Comparison of ENCODE assay signal across 8 mouse cellular contexts in the genomic region with DNA sequence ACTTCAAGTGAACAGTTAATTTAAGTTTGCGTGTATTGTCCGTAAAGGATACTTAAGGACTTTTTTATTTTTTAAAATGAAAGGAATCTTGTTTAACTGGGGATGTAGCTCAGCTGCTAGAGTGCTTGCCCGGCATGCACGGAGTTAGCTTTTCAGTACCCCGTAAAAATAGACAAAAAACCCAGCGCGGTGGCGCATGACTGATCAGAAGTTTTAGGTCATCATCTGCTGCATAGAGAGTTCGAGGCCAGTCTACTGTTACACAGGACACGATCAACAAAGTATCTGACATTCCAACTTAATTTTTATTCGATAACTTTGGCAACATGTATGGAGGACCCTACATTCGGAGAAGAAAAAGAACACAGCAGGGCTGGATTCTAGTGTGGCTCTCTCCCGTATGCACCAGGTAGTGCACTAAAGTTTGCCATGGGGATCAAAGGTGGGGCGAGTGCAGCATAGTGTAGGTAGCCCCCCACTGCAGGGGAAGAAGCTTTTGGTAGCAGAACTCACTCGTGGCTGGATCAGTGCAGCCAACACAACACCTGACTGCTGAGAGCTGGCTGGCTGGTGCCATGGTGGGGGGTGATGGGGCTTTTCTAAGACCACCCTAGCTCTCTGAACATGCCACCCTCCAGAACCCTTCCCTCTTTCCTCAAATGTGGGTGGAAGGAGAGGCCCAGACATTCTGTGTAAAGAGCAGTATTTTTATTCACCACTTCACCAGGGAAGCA. TPM values are rescaled to one million over a fixed set of nuclear protein-coding genes. Genes with fewer than 3 reads are reported as not detected.
DNase-seq lines count a peak whose midpoint lies in the region; ATAC-seq and TF ChIP-seq lines count a peak whose summit lies in the region.

No protein-coding gene starts in this region.

- no peaks in the 10 kb centered on the region for H3K36me3 ChIP-seq in C2C12 (ENCODE audit: control insufficient read depth, insufficient read depth)
- peaks cover 29% of the 10 kb centered on the region for H3K36me3 ChIP-seq in forebrain, embryonic 14.5 days (ENCODE audit: control insufficient read depth, insufficient read depth, low read length)
- H3K36me3 ChIP-seq in limb, embryonic 13.5 days, result peaks cover 29% of the 10 kb centered on the region
- peaks cover 8% of the 10 kb centered on the region for H3K36me3 ChIP-seq in splenic B cell, adult 2 months (ENCODE audit: control insufficient read depth, insufficient read depth, low read length, poor library complexity, severe bottlenecking)

- no peaks in the 10 kb centered on the region for H3K79me3 ChIP-seq in C2C12 (ENCODE audit: low read depth)

- WGBS in forebrain, embryonic 14.5 days, result 32% methylated on average over 15 of the region's 15 CpGs
- WGBS in limb, embryonic 13.5 days, result 32% methylated on average over 15 of the region's 15 CpGs

- peak overlapping the region; percentile 58 for H3ac ChIP-seq in C2C12 (ENCODE audit: control insufficient read depth, insufficient read length, low read depth)

- H3K4me2 ChIP-seq in forebrain, embryonic 14.5 days (ENCODE audit: low read length), result peak overlapping the region; percentile 75
- H3K4me2 ChIP-seq in limb, embryonic 13.5 days (replicated peaks), result peak overlapping the region; percentile 94

- ATAC-seq in forebrain, embryonic 14.5 days, result peak; percentile 15
- no peak for ATAC-seq in limb, embryonic 13.5 days (ENCODE audit: low FRiP score, low read depth)

- no peaks in the 10 kb centered on the region for H3K27me3 ChIP-seq in C2C12 (ENCODE audit: control insufficient read depth, insufficient read depth, insufficient read length)
- no peaks in the 10 kb centered on the region for H3K27me3 ChIP-seq in forebrain, embryonic 14.5 days (replicated peaks; ENCODE audit: control insufficient read depth, insufficient read depth, low read length)
- no peaks in the 10 kb centered on the region for H3K27me3 ChIP-seq in limb, embryonic 13.5 days
- H3K27me3 ChIP-seq in splenic B cell, adult 2 months (ENCODE audit: control insufficient read depth, insufficient read depth, low read length, poor library complexity, severe bottlenecking), result no peaks in the 10 kb centered on the region

- H3K9me3 ChIP-seq in forebrain, embryonic 14.5 days (replicated peaks; ENCODE audit: control insufficient read depth, low read length), result no peaks in the 10 kb centered on the region
- no peaks in the 10 kb centered on the region for H3K9me3 ChIP-seq in limb, embryonic 13.5 days

- no peak for TF ChIP-seq CTCF in C2C12 (IDR thresholded peaks at IDR 0.05; ENCODE audit: control insufficient read depth, insufficient read depth, insufficient read length)

- H3K27ac ChIP-seq in forebrain, embryonic 14.5 days (ENCODE audit: low read depth, low read length), result peak overlapping the region; percentile 75
- peak overlapping the region; percentile 56 for H3K27ac ChIP-seq in limb, embryonic 13.5 days

- peak; percentile 22 for DNase-seq in adrenal gland, postnatal 14 days
- DNase-seq in adrenal gland, postnatal 25 days, result no peak
- DNase-seq in forebrain, embryonic 14.5 days (ENCODE audit: low spot score), result no peak
- peak; percentile 34 for DNase-seq in splenic B cell, adult 2 months (ENCODE audit: low read depth, low spot score)
- no peak for DNase-seq in right cerebral cortex, postnatal 25 days
- no peak for DNase-seq in natural killer cell, adult 2 months (ENCODE audit: low spot score in 2 of 2)

- H3K4me3 ChIP-seq in C2C12 (ENCODE audit: insufficient read depth, poor library complexity, severe bottlenecking), result peak overlapping the region; percentile 53
- peak overlapping the region; percentile 59 for H3K4me3 ChIP-seq in forebrain, embryonic 14.5 days (ENCODE audit: low read depth, low read length)
- H3K4me3 ChIP-seq in limb, embryonic 13.5 days, result peak overlapping the region; percentile 72

- H3K79me2 ChIP-seq in C2C12 (ENCODE audit: control insufficient read depth, insufficient read depth), result peaks cover 13% of the 10 kb centered on the region

- peaks cover 11% of the 10 kb centered on the region for H3K4me1 ChIP-seq in forebrain, embryonic 14.5 days (ENCODE audit: control insufficient read depth, insufficient read depth, low read length)
- H3K4me1 ChIP-seq in limb, embryonic 13.5 days, result peaks cover 32% of the 10 kb centered on the region

- peak overlapping the region; percentile 73 for H3K9ac ChIP-seq in forebrain, embryonic 14.5 days (ENCODE audit: low read length)
- H3K9ac ChIP-seq in limb, embryonic 13.5 days, result peak overlapping the region; percentile 75

TF ChIP-seq in C2C12, 6 proteins besides CTCF, POLR2A, EP300 and RAD21:
- TF ChIP-seq FOSL1 (IDR thresholded peaks at IDR 0.05; ENCODE audit: insufficient read depth, low read length, poor library complexity, severe bottlenecking) (no peak), CEBPB (IDR thresholded peaks at IDR 0.05; ENCODE audit: low read depth) (no peak), USF1 (IDR thresholded peaks at IDR 0.05; ENCODE audit: low read depth) (no peak), MYOD1 (IDR thresholded peaks at IDR 0.05; ENCODE audit: control insufficient read depth, insufficient read length, low read depth) (no peak), MYOG (IDR thresholded peaks at IDR 0.05; ENCODE audit: control insufficient read depth, extremely low read depth, insufficient read length) (no peak), MAX (IDR thresholded peaks at IDR 0.05) (no peak)

RNA-seq across cellular contexts. Expression of a gene that starts 0.6 kb away (rescaled TPM):
- total RNA-seq in adrenal gland, postnatal 14 days (2021), result 21.0 and 24.9 TPM in 2 replicates
- 16.7 and 22.4 TPM in 2 replicates for total RNA-seq in adrenal gland, postnatal 25 days (2021)
- 18.1 TPM for polyA plus RNA-seq in C2C12 (2012; fragmentation: generic; extraction: Trizol)
- 36.3 and 38.1 TPM in 2 replicates for polyA plus RNA-seq in forebrain, embryonic 14.5 days (2014; fragmentation: Nextera tagmentation; extraction: Ambion mirVana)
- polyA plus RNA-seq in limb, embryonic 13.5 days (2015; fragmentation: Nextera tagmentation; extraction: Ambion mirVana), result 32.5 TPM in 2 replicates

RNA-seq across cellular contexts. Expression of a gene that starts 3.2 kb away (rescaled TPM):
- 3.6 and 5.9 TPM in 2 replicates for total RNA-seq in adrenal gland, postnatal 14 days (2021)
- total RNA-seq in adrenal gland, postnatal 25 days (2021), result 1.9 TPM in 1 of 2 replicates, not detected in the other
- polyA plus RNA-seq in C2C12 (2012; fragmentation: generic; extraction: Trizol), result 1.9 TPM
- 3.8 and 7.9 TPM in 2 replicates for polyA plus RNA-seq in forebrain, embryonic 14.5 days (2014; fragmentation: Nextera tagmentation; extraction: Ambion mirVana)
- 6.1 and 6.5 TPM in 2 replicates for polyA plus RNA-seq in limb, embryonic 13.5 days (2015; fragmentation: Nextera tagmentation; extraction: Ambion mirVana)

RNA-seq across cellular contexts. Expression of a gene that starts 41.0 kb away (rescaled TPM):
- 4.9 and 8.3 TPM in 2 replicates for total RNA-seq in adrenal gland, postnatal 14 days (2021)
- total RNA-seq in adrenal gland, postnatal 25 days (2021), result 8.0 and 8.7 TPM in 2 replicates
- polyA plus RNA-seq in C2C12 (2012; fragmentation: generic; extraction: Trizol), result 4.6 TPM
- polyA plus RNA-seq in forebrain, embryonic 14.5 days (2014; fragmentation: Nextera tagmentation; extraction: Ambion mirVana), result 5.6 and 5.7 TPM in 2 replicates
- 3.6 and 4.5 TPM in 2 replicates for polyA plus RNA-seq in limb, embryonic 13.5 days (2015; fragmentation: Nextera tagmentation; extraction: Ambion mirVana)

RNA-seq across cellular contexts. Expression of a gene that starts 45.9 kb away (rescaled TPM):
- total RNA-seq in adrenal gland, postnatal 14 days (2021), result 105 and 124 TPM in 2 replicates
- total RNA-seq in adrenal gland, postnatal 25 days (2021), result 88.8 and 100 TPM in 2 replicates
- polyA plus RNA-seq in C2C12 (2012; fragmentation: generic; extraction: Trizol), result 112 TPM
- polyA plus RNA-seq in forebrain, embryonic 14.5 days (2014; fragmentation: Nextera tagmentation; extraction: Ambion mirVana), result 149 and 164 TPM in 2 replicates
- 251 and 256 TPM in 2 replicates for polyA plus RNA-seq in limb, embryonic 13.5 days (2015; fragmentation: Nextera tagmentation; extraction: Ambion mirVana)

Comparison
In these comparisons a context has a peak if more than half of its experiments do, and no peak if none do; other contexts are left out.
1. DNase-seq: peak in adrenal gland, postnatal 14 days (single experiment) and splenic B cell, adult 2 months (single experiment); none in adrenal gland, postnatal 25 days (single experiment), forebrain, embryonic 14.5 days (single experiment), right cerebral cortex, postnatal 25 days (single experiment) and natural killer cell, adult 2 months (0 of 2).
2. Peak in every context shown above with its lines, with median percentiles within 50 percentile points of each other: H3K4me3 ChIP-seq.